Mouse (Mus musculus) brain, embryonic 14.5 days (tissue): ENCODE results near the gene Plxnd1.

ENCODE experiments used
- CTCF ChIP-seq: fragments of 200-500 bp; IDR thresholded peaks from 2 replicates; pipeline ENCODE4 v1.5.1; 2012; ENCODE audit warnings: inconsistent platforms, mild to moderate bottlenecking, moderate library complexity, borderline replicate concordance; ENCODE audit not compliant: insufficient read depth, insufficient read length; ENCODE audit errors: extremely low read depth
- POLR2A ChIP-seq: fragments of 200-500 bp; IDR thresholded peaks from 2 replicates; pipeline ENCODE4 v1.6.1; 2012; ENCODE audit warnings: mild to moderate bottlenecking, inconsistent platforms, borderline replicate concordance; ENCODE audit not compliant: poor library complexity, insufficient read depth, insufficient read length, severe bottlenecking; ENCODE audit errors: extremely low read depth

- TF ChIP-seq CTCF (no peak), POLR2A (no peak)
Observed at GRCm38 (mm10) chr6:115994877-115995520, at the start of gene Plxnd1.
